Comparison of ENCODE assay signal across 25 mouse cellular contexts in genomic region chr4:129382029-129382428, GRCm38 (mm10). TPM values are rescaled to one million over a fixed set of nuclear protein-coding genes. Genes with fewer than 3 reads are reported as not detected.
DNase-seq lines count a peak whose midpoint lies in the region; ATAC-seq and TF ChIP-seq lines count a peak whose summit lies in the region.
"Had no signal": no experiment of that assay in that cellular context is flagged by ENCODE, and none has a peak within 500 bp of the region (broad histone marks: within the 10 kb centered on the region; RNA-seq: fewer than 3 reads in every experiment).

No protein-coding gene starts in this region.

- no peak overlapping the region for H3K4me3 ChIP-seq in heart, embryonic 16.5 days (ENCODE audit: low read length)
- no peak overlapping the region for H3K4me3 ChIP-seq in spleen, adult 2 months (ENCODE audit: extremely low read depth, insufficient read depth, insufficient read length)
- no peak overlapping the region for H3K4me3 ChIP-seq in layer of hippocampus, adult 2 months
- H3K4me3 ChIP-seq: embryonic facial prominence, embryonic 10.5 days; forebrain, embryonic 15.5 days; hindbrain, embryonic 15.5 days; left cerebral cortex, adult 2 months; liver, embryonic 13.5 days; neural tube, embryonic 12.5 days had no signal

- no peak overlapping the region for H3K4me2 ChIP-seq in heart, embryonic 16.5 days (ENCODE audit: low read depth, low read length)
- H3K4me2 ChIP-seq: forebrain, embryonic 15.5 days; hindbrain, embryonic 15.5 days; liver, embryonic 13.5 days; lung, embryonic 14.5 days; neural tube, embryonic 12.5 days had no signal

- no peak for TF ChIP-seq CTCF in spleen, adult 2 months (IDR thresholded peaks at IDR 0.05; ENCODE audit: extremely low read depth, insufficient read depth, insufficient read length, insufficient replicate concordance)
- no peak for TF ChIP-seq CTCF in layer of hippocampus, adult 2 months (conservative IDR thresholded peaks at IDR 0.05)

- WGBS in heart, embryonic 16.5 days = 89% methylated on average over 9 of the region's 9 CpGs
- WGBS in spleen, adult 2 months = 89% methylated on average over 9 of the region's 9 CpGs

- intact Hi-C loops in heart, postnatal 14 days (cut with DNase I) = no loop called here

- no peaks in the 10 kb centered on the region for H3K27me3 ChIP-seq in heart, embryonic 16.5 days (ENCODE audit: control insufficient read depth, insufficient read depth, low read length)
- H3K27me3 ChIP-seq in spleen, adult 2 months (ENCODE audit: control insufficient read depth, insufficient read depth, low read length) = peaks cover 4% of the 10 kb centered on the region; the same call in 1 of the 2 replicates
- H3K27me3 ChIP-seq: forebrain, embryonic 15.5 days had no signal

- no peak for ATAC-seq in heart, embryonic 16.5 days (replicated peaks; ENCODE audit: extremely low read depth, insufficient read depth, low FRiP score)
- ATAC-seq: CD4-positive, CD25-positive, alpha-beta regulatory T cell, adult 4 months; forebrain, embryonic 15.5 days had no signal

- H3K27ac ChIP-seq in heart, embryonic 16.5 days (ENCODE audit: low read length) = 0 out of 2 replicates have a peak overlapping the region, but pooled peaks have one; percentile 27
- H3K27ac ChIP-seq in spleen, adult 2 months (ENCODE audit: insufficient read depth, low read length) = 0 out of 2 replicates have a peak overlapping the region, but pooled peaks have one; percentile 8
- H3K27ac ChIP-seq in layer of hippocampus, adult 2 months = no peak overlapping the region
- H3K27ac ChIP-seq: embryonic facial prominence, embryonic 10.5 days; forebrain, embryonic 15.5 days; hindbrain, embryonic 15.5 days; left cerebral cortex, adult 2 months; liver, embryonic 13.5 days; neural tube, embryonic 12.5 days had no signal

- H3K9me3 ChIP-seq in heart, embryonic 16.5 days (replicated peaks; ENCODE audit: control insufficient read depth, low read length) = no peaks in the 10 kb centered on the region
- H3K9me3 ChIP-seq: forebrain, embryonic 15.5 days; hindbrain, embryonic 15.5 days; liver, embryonic 13.5 days; neural tube, embryonic 12.5 days had no signal

- H3K36me3 ChIP-seq in heart, embryonic 16.5 days (ENCODE audit: control insufficient read depth, insufficient read depth) = no peaks in the 10 kb centered on the region
- no peaks in the 10 kb centered on the region for H3K36me3 ChIP-seq in spleen, adult 2 months (ENCODE audit: control insufficient read depth, insufficient read depth, low read length)
- H3K36me3 ChIP-seq: embryonic facial prominence, embryonic 10.5 days; forebrain, embryonic 15.5 days; hindbrain, embryonic 15.5 days; liver, embryonic 13.5 days; neural tube, embryonic 12.5 days had no signal

- no peaks in the 10 kb centered on the region; the same call in 1 of the 2 replicates for H3K4me1 ChIP-seq in heart, embryonic 16.5 days (ENCODE audit: control insufficient read depth, insufficient read depth, low read length)
- H3K4me1 ChIP-seq in spleen, adult 2 months (ENCODE audit: control insufficient read depth, insufficient read depth, insufficient read length) = no peaks in the 10 kb centered on the region
- H3K4me1 ChIP-seq: neural tube, embryonic 12.5 days had no signal

- no peak for DNase-seq in heart, postnatal 14 days
- DNase-seq in spleen, adult 2 months (ENCODE audit: low read depth in 1 of 2, low spot score in 2 of 2) = no peak
- DNase-seq in spleen, postnatal 4 days (ENCODE audit: low spot score in 2 of 2) = no peak
- peak; percentile 96 for DNase-seq in R1 (ENCODE audit: low read depth, low spot score)
- DNase-seq in right cerebral cortex, adult 18-20 months = no peak
- no peak for DNase-seq in layer of hippocampus, adult 2 months (ENCODE audit: low spot score in 2 of 2)
- DNase-seq: adrenal gland, adult 2 months; cerebellum, adult 11-12 months; cerebellum, postnatal 10 days; heart, postnatal 4 days; liver, embryonic 13.5 days; lung, embryonic 14.5 days; lung, postnatal 4 days; midbrain, embryonic 14.5 days; thymus, adult 2 months; thymus, postnatal 4 days had no signal

- no peak for TF ChIP-seq POLR2A in spleen, adult 2 months (IDR thresholded peaks at IDR 0.05; ENCODE audit: low read depth, low read length)

- no peak overlapping the region for H3K9ac ChIP-seq in heart, embryonic 16.5 days (ENCODE audit: low read length)
- H3K9ac ChIP-seq: forebrain, embryonic 15.5 days; hindbrain, embryonic 15.5 days; liver, embryonic 13.5 days; lung, embryonic 14.5 days; neural tube, embryonic 12.5 days had no signal

RNA-seq across cellular contexts. Expression of gene Zbtb8a, which starts 4.1 kb away (rescaled TPM):
- polyA plus RNA-seq in heart, embryonic 16.5 days (2015; fragmentation: Nextera tagmentation; extraction: Ambion mirVana) = 10.1 and 11.3 TPM in 2 replicates
- total RNA-seq in heart, postnatal 14 days (2021) = 1 to 10 TPM; 4.4 to 4.7 TPM
- polyA plus RNA-seq in spleen, adult 2 months (2012; rRNA removed) = 2.1 and 3.5 TPM in 2 replicates
- total RNA-seq in layer of hippocampus, adult 2 months (2021) = 1 to 10 TPM; 4.1 TPM

RNA-seq across cellular contexts. Expression of gene Zbtb8os, which starts 46.5 kb away (rescaled TPM):
- 36.9 and 41.7 TPM in 2 replicates for polyA plus RNA-seq in heart, embryonic 16.5 days (2015; fragmentation: Nextera tagmentation; extraction: Ambion mirVana)
- total RNA-seq in heart, postnatal 14 days (2021) = 10 to 100 TPM; 20.7 to 20.9 TPM
- polyA plus RNA-seq in spleen, adult 2 months (2012; rRNA removed) = 8.2 and 9.2 TPM in 2 replicates
- total RNA-seq in layer of hippocampus, adult 2 months (2021) = 10 to 100 TPM; 31.8 to 32.3 TPM

RNA-seq across cellular contexts. Expression of gene Rbbp4, which starts 46.9 kb away (rescaled TPM):
- 259 and 291 TPM in 2 replicates for polyA plus RNA-seq in heart, embryonic 16.5 days (2015; fragmentation: Nextera tagmentation; extraction: Ambion mirVana)
- total RNA-seq in heart, postnatal 14 days (2021) = 100 to 1,000 TPM in 1 of 2 experiments, 10 to 100 TPM in 1; 82.5 to 105 TPM
- 16.3 and 16.6 TPM in 2 replicates for polyA plus RNA-seq in spleen, adult 2 months (2012; rRNA removed)
- total RNA-seq in layer of hippocampus, adult 2 months (2021) = 100 to 1,000 TPM; 117 to 130 TPM

RNA-seq across cellular contexts. Expression of gene Zbtb8b, which starts 58.6 kb away (rescaled TPM):
- polyA plus RNA-seq in heart, embryonic 16.5 days (2015; fragmentation: Nextera tagmentation; extraction: Ambion mirVana) = 6.3 and 7.2 TPM in 2 replicates
- under 1 TPM; 0.29 to 0.32 TPM for total RNA-seq in heart, postnatal 14 days (2021)
- 0.02 TPM in 1 of 2 replicates, not detected in the other for polyA plus RNA-seq in spleen, adult 2 months (2012; rRNA removed)
- total RNA-seq in layer of hippocampus, adult 2 months (2021) = 1 to 10 TPM; 3.9 to 4.0 TPM
- total RNA-seq: gastrocnemius, postnatal 25 days had no signal
- polyA plus RNA-seq: adrenal gland, adult 2 months; CD4-positive, CD25-positive, alpha-beta regulatory T cell, adult 4 months; small intestine, adult 2 months had no signal
